Mouse (Mus musculus) frontal cortex, postnatal 36 days (tissue): ENCODE measurements around the gene 1810013L24Rik.
A peak's percentile ranks its signal among the peaks of the same experiment; 100 is the strongest.
"Not testable (repeated sequence)": the region's sequence is repeated elsewhere in the genome, so short reads cannot be mapped to it uniquely, and the experiment has no call there.

ENCODE experiments used
- DNase-seq, 2 experiments: peaks; one replicate each; pipeline ENCODE4 v3.0.0; 2022; ENCODE audit warnings: low spot score in 2 of 2

Gene 1810013L24Rik

DNA sequence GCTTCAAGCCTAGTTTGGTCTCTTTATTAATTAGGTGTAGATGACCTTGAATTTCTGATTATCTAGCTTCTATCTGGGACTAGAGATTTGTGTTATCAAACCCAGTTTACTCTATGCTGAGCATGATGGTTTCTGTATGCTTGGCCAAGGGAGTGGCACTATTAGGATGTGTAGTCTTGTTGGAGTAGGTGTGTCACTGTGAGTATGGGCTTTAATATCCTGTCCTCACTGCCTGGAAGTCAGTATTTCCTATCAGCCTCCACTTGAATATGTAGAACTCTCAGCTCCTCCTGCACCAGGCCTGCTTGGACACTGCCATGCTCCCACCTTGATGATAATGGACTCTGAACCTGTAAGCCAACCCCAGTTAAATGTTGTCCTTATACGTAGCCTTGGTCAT lies 7.0 kb downstream of the 1810013L24Rik start:
- DNase-seq: no peak

DNA sequence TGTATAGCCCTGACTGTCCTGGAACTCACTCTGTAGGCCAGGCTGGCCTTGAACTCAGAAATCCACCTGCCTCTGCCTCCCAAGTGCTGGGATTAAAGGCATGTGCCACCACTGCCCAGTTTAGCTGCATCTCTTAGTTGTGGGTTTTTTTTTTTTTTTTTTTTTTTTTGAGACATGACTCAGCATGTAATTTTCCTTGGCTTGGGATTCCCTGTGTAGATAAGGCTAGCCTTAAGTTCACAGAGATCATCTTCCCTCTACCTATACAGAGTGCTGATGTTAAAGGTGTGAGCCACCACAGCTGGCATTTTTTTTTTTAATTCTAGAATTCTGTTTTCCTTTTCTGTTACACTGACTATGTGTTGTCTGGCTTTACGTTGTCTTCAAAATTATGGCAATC lies 7.7 kb downstream of the 1810013L24Rik start:
- DNase-seq: no peak

DNA sequence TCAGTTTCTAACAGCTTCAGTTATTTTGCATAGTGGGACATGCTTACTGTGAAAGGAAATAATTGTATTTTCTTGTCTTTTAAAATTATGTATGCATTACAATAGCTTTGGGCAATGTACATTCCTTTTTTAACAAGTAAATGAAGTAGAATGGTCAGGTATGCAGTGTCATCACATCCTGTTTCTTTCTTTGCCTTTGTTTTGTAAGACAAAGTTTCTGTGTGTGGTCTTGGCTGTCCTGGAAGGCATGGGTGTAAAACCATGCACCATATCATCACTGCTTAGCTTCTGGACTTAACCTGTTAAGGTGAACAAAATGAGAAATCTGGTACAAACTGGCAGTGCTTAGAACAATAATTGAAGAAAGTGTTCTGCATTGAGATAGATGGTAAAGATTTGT lies 9.0 kb downstream of the 1810013L24Rik start:
- DNase-seq: no peak

DNA sequence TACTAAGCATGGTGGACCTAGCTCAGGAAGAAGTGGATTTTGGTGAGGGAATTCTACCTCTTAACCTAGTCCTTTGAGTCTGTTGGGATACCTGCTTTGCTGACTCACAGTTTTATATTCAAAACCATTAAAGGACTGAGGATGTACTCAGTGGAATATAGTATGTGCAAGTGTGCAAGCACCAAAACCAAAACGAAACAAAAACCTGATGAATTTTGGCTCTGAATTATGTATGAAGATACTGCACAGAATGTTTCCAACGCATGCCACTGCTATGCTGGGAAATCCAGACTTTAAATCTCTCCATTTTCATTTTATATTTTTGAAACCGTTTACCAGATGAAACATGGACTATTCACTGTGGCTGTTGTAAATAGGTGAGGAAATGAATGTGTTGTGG lies 10.7 kb downstream of the 1810013L24Rik start:
- no peak for DNase-seq

DNA sequence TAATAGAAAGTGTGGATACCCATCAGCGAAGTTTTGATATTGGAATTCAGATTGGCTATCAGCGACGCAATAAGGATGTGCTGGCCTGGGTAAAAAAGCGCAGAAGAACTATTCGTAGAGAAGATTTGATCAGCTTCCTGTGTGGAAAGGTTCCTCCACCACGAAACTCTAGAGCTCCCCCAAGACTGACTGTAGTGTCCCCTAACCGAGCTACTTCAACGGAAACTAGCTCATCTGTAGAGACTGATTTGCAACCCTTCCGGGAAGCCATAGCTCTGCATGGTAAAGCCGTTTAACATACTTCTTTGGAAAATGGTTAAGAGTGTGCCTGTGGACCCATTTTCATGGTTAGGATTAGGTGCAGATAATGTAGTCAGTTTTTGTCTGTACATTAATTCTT lies 13.1 kb downstream of the 1810013L24Rik start:
- DNase-seq: no peak

DNA sequence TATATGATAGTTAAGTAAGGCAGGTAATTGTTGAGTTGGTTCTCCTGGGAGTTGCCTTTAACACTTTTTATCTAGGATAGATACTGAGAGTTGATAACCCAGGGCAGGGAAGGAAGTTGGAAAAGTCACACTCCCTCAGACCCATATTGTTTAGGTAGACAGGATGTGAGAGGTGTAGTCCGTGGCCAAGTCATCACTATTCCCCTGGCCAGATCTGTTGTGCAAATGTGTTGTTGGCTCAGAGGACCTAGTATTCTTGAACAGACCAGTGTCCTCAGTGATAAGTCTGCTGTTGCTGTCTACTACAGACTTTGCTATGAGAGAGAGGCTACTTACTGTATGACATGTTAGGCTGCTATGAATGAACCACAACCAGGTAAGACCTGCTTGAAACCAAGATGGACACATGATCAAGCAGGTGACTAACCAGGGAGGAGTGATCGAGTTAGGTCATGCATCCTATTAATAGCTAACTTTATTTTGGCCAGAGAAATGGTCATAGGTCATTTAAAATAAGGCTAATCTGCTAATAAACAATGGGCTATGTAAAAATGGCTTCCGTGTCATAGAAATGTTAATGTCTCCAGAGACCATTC lies 13.8 kb downstream of the 1810013L24Rik start:
- DNase-seq: no peak

DNA sequence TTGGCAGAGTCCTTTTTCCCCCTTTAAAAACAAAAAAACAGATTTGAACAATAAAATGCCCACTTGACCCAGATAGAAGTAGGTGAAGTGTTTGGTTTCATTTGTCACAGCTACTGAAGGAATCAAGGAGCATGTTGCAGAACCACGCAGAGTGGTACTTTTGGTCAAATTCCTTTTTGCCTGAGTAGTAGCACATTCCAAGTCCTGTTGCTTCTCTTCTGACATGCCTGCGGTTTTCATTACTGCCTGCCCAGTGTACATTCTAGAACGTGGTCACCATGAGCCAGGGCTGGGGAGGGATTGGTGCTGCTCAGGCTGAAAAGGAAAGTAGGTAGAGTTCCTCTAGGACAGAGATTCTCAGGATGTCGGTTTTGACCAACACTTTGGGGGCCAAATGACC lies 16.1 kb downstream of the 1810013L24Rik start:
- no peak for DNase-seq

DNA sequence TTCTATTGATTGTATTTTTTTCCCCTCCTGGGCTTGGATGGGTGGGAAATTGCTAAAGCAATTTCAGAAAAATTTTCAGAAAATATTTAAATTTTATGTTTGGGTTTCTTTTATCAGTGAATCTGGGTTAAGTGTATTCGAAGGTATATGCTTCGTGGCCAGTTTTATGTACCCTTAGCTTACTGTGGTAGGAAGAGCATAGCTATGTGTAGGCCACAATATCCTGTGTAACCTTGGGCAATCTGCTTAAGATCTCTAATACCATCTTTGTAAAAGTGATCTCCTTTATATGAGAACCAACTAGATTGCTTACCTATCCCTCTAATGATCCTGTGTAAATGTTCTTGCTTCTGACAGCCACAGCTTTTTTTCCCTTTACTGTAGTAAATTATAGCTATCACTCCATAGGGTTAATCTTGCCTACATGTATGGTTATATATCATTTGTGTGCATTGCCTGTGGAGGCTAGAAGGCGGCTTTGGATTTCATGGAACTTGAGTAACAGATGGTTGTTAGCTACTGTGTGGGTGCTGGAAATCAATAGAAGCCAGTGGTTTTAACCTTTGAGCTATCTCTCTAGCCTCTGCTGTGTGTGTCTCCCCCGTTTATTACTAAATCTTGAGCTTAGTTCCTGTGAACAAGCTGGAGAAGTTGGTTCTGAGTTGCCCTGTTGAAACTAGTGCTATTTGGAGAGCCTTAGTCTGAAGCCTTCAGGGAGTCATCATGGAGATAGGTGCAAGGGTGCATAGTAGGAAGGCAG lies 18.6 kb downstream of the 1810013L24Rik start:
- no peak for DNase-seq

DNA sequence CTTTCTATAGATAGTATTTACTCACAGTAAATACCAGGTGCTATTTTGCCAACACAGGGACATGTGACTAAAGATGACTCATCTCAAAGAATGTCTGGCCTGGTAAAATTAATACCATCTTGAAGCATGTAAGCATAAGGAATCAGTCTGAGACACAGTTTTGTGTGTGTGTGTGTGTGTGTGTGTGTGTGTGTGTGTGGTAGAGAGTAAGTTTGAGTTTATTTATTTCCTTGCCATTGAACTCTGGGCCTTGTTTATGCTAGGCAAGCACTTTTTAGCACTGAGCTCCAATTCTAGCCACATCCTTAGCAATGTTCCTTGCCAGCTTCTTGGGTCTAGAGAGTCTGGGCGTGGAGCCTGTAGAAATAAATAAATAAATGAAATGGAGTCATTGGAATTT lies 20.0 kb downstream of the 1810013L24Rik start:
- DNase-seq: no peak

DNA sequence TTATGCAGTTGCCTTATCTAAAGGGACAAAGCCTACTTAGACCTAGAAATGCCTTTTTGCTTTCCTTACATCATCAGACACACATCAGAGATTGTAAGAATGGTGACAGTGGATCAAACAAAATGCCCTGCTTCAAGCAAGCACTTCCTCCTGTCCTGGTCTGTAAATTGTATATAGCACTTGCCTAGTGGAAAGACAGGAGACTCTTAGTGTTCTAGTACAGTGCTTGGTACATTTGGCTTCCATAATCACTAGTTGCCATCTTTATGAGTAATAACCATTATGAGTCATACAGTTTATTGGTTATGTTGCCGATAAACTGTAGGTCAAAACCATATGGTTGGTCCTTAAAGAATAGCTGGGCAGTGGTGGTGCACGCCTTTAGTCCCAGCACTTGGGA lies 25.2 kb downstream of the 1810013L24Rik start:
- DNase-seq: no peak

DNA sequence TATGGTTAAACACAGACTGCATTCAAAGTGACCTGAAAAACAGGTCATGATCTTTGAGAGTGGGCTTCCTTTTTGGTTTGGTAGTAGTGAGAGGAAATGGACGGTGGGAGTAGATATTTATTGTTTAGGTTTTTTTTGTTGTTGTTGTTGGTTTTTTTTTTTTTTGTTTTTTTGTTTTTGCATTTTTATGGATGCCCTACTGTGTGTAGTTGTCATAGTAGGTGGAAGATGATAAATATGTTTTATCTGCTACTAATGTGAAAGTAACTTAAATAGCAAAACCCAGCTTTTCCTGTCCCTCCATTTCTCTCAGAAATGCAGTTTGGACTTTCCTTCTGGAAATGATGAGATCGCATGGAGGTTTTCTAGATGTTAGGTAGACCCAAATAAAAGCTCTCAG lies 26.9 kb downstream of the 1810013L24Rik start:
- DNase-seq: no peak

DNA sequence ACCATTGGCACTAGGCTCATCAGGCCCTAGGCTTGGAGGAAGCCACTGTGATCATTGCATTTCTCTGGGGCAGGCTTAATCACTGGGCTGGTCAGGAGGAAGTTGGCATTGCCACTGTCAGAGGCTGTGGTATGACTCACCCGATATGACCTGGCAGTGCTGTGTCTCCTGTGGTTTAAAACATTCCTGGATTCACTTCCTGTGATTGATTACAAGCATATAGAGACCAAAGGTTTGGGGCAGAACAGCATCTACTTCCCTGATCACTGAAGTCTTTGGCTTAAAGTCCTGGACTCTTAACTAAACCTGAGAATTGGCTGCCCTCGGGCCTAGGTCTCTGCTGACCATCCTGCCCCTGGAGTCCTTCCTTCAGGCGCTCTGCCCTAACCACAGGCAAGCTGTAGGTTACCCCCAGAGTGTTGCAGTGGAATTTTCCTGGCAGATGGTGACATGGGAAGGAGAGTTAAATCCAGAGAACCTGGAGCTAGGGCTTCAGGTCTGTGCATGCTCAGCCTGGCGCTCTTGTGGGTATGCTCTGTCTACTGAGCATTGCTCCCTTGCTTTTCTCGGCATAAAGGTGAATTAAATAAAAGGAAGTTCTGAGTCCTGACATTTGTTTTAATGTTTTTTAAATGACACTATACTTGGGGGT lies 32.6 kb downstream of the 1810013L24Rik start:
- DNase-seq: no peak

DNA sequence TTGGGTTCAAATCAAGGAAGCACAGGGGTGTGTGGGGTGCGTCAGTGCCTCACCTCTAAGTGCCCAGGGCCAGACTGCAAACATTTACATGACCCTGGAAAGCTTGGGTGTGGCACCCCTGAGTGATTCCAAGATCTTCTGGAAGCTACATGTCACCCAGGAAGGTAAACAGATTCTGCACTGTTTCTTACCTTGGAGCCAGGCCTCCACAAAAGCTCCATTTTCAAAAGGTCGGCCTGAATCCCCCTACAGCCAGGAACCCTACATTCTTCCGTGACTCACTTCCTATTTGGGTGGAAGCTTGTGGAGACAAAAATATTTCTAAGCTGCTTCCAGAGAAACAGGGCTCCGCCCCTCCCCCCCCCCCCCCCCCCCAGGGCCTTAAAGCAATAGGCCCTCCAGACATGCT lies 34.3 kb downstream of the 1810013L24Rik start:
- DNase-seq: no peak

DNA sequence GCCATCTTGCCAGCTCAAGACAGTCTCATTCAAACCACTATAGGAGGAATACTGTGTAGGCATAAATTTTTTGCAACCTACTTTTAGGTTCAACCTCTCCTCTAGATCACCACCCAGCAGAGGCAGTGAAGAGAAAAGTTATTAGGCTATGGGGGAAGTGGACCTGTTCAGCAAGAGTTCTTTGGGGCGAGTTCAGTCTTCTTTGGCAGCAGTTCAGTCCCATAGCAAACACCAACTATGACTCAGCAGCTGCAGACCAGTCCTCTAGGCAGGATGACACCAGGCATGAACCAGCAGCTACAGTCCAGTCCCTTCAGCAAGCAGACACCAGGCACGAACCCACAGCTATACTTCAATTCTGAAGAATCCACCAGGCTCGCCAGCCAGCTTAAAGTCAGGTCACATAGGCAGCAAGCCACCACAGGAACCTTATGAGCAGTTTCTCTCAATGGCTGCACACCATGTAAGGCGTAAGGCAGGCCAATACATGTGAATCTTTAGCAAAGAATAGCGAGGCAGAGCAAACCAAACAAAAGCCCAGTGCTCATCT lies 37.6 kb downstream of the 1810013L24Rik start:
- DNase-seq: no peak

DNA sequence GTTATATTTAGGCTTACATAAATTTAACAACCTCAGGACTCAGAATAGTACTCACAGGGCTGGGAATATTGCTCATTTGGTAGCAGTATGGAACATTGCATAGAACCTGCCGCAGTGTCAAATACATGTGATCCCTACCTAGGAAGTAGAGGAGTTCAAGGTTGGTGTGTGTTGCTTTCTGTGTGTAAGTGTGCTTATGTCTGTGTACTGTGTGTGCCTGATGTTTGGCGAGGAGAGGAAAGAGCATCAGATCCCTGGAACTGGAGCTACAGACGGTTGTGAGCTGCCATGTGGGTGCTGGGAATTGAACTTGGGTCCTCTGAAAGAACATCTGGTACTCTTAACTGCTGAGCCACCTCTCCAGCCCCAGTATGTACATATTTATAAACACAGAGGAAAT lies 38.6 kb downstream of the 1810013L24Rik start:
- no peak for DNase-seq

DNA sequence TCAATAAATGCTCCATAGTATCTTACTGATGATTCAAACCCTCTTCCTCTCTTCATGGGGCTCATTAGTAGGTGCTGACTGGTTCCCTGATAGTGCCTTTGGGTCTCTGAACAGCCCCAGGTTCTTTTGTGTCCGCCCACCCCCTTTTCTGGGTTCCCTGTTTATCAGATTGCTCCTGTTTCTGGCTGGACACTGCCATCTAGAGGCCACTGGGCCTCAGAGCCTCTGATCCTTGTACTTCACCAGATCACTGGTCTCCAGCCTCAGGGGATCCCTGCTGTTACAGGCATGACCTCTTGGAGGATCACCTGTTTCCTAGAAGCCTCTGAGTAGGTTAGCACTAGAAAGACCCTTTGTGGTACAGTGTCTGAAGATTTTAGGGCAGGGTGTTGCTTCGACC lies 39.8 kb downstream of the 1810013L24Rik start:
- DNase-seq: peak; percentile 62 to 80

DNA sequence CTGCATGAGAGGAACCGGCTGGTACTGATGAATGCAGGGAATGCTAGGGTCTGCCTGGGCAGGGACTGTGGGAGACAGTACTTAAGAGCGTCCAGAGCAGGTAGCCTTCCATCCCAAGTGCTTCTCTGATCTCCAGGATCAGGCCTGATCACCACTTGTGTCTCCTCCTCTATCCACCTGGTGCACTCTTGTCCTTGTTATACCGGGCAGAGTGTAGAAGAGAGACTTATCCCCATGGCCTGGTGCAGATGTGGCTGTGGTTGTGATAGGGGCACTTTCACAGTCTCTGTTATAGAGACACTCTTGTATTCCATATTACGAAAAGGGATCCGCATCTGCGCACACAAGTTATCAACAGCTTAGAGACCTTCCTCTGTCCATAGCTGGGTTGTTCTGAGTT lies 41.5 kb downstream of the 1810013L24Rik start:
- DNase-seq: no peak

DNA sequence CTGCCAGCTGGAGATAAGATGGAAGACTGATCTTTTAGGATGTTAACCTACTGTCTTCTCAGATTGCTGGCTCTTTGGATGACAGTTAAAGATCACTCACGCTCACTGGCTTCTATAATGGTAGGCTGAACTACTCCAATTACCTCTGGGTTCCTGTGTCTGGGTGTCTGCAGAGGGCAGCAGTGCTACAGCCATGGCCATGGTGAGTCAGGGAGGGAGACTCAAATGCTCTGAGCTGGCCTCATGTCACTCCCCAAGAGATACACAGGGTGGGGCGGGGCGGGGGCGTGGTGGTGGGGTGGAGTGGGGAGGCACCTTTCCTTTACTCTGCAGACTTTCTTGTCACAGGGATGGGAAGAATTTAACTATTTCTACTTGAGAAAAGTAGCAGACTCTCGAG lies 42.1 kb downstream of the 1810013L24Rik start:
- no peak for DNase-seq

DNA sequence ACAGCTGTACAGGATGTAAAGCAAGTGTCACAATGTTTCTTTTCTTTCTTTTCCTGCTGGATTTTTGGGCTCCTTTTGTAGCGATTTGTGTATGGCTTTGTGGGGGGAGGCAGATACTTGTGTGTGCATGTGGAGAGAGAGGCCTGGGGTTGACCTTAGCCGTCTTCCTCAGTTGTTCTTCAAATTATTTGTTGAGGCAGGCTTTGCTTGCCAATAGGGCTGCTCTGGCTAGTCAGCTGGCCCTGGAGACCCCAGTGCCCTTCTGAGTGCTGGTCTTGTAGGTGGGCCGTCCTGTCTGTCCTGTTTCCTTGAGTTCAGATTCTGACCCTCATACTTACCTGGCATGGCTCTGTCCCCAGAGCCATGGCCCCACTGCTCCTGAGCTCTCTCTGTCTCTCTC lies 42.6 kb downstream of the 1810013L24Rik start:
- no peak for DNase-seq

DNA sequence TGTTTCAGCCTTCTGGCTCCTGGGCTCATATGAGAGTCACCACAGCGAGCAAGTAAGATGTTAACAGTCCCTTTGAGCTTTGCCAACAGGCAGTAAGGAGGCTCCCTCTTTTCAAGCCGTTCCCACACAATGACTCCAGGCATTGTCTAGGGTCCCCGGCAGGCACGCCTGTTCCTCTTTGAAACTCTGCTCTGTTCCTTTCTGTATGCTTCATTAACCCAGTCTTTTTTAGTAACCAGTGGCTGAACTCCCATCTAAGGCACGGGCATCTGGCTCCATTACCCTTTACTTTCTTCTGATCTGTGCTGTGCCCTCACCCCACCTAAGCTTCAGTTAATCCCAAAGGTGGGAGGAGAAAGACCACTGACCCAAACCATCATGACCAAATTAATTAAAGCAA lies 50.2 kb downstream of the 1810013L24Rik start:
- DNase-seq: no peak

DNA sequence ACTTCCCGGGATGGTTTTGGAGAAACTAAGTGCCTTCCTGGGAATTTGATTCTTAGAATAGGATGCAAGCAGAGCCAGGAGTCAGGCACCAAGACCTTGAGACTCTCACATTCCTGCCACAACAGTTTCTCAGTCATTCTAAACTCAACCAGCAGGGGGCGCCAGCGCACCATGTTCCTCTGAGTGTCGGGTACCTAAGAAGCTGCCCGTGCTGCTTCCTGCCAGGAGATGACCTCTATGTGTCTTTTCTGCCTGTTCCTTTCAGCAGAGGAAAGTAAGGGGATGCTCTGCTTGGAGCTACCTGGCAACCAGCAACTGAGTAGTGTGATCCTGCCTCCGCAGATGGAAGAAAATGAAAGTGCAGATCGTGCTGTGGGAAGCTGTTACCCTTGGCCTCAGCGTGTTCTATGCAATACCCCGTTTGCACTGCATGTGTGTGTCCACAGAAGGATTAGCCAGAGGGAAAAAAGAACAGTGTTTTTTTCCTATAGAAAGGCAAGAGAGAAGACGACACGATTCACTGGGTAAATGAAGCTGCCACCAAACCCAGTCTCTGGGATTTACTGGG lies 53.9 kb downstream of the 1810013L24Rik start:
- DNase-seq: peak; percentile 96 to 97

DNA sequence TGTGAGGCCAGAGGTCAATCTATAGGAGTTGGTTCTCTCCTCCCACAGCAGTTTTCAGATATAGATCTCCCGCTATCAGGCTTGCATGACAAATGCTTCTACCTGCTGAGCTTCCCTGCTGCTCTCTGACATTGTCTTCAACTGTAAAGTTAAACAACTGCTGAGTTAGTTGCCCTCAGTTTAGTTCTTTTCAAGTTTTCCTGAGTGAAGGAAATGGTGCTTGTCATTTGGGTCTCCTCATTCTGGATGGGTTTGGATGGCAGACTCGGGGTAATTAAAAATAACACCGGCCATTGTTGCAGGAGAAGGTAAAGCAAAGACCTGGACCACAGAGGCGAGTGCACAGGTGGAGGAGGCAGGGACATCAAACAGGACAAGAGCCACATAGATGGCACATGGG lies 64.3 kb downstream of the 1810013L24Rik start:
- not testable (repeated sequence) for DNase-seq

DNA sequence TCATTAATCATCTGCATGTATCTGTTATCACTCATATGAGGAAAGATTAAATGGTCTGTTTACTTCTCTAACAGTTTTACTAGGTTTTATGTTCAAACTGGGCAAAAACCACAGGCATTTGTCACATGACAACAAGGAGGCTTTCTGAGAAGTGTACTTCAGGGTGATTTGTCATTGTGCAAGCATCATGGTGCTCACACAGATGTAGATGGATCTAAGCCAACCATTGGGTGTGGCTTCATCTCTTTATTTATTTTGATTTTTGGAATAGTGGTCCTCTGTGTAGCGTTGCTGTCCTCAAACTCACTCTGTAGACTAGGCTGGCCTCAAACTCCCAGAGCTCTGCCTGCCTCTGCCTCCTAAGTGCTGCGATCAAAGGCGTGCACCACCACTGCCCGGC lies 65.4 kb downstream of the 1810013L24Rik start:
- DNase-seq: no peak
